Mouse (Mus musculus) heart, postnatal 4 days (tissue): Measurements from ENCODE around the gene Trpm5. TPM values are rescaled to one million over a fixed set of nuclear protein-coding genes. Genes with fewer than 3 reads are reported as not detected.

Experiments used
- DNase-seq: peaks from one replicate; pipeline ENCODE4 v3.0.0; 2021
- total RNA-seq, 2 experiments: library from RNA; stranded (reverse); gene quantifications; 2 replicates each; pipeline ENCODE4 v1.2.3; 2021

Gene Trpm5
- total RNA-seq, 2 experiments from 2014 or later, result 0.74 to 0.93 TPM

DNA sequence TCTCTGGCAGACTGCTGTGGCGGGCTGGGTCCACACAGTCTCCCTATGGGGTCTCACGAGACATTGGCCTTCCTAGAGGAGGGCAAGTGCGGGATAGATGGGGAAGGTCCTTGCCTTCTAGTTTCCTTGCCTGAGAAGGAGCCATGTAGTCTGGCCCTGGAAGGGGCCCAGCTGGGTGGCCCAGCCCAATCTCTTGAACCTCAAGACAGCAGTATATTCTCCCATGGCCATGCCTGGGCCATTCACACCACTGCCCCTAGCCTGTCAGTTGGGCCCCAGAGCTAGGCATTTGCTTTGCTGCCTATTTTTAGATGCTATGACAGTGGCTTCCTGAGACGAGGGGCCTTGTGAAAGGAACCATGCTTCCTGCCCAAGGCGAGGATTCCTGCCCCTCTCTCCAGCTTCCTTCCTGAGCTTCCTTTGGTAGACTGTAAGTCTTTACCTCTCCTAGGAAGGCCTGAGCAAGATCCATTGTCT lies 36.2 kb downstream of the Trpm5 start:
- DNase-seq, result peak; percentile 64

DNA sequence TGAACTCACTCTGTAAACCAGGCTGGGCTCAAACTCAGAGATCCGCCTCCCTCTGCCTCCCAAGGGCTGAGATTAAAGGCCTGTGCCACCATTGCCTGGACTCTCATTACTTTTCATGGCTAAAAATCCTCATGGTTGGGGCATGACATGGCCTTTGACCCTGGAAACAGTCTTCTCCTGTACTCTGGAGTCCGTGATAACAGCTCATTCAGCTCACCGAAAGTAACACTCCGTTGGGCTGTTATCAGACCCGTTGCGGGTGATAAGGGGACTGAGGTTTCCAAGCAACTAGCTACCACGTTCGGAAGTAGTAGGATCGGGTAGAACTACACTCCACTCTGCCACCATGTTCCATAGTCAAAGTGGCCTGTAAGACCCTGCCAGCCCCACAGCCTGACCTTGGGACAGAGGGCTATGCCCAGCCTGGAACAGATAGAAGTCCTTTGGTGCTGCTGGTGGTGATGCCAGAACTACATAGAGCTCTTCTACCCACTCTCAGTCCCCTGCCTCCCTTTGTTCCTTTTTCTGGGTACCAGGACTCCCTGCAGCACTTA lies 36.7 kb downstream of the Trpm5 start:
- no peak for DNase-seq

DNA sequence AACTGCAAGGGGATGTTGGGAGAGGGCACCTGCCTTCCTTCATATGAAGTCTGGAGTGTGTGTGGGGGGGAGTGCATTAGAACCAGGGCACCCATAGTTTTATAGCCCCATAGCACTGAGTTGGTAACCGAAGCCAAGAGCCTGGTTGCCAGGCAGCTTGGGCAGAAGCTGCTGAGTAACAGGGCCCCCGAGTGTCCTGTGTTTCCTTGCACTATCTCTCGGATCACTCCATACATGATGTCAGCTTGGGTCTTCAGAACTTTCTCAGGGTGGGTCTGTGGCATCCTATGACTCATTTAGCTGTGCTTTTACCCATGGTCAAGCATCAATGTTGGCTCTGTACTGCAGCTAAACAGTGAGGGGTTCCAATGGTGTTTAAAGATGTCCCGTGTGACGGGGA lies 37.4 kb downstream of the Trpm5 start:
- no peak for DNase-seq

DNA sequence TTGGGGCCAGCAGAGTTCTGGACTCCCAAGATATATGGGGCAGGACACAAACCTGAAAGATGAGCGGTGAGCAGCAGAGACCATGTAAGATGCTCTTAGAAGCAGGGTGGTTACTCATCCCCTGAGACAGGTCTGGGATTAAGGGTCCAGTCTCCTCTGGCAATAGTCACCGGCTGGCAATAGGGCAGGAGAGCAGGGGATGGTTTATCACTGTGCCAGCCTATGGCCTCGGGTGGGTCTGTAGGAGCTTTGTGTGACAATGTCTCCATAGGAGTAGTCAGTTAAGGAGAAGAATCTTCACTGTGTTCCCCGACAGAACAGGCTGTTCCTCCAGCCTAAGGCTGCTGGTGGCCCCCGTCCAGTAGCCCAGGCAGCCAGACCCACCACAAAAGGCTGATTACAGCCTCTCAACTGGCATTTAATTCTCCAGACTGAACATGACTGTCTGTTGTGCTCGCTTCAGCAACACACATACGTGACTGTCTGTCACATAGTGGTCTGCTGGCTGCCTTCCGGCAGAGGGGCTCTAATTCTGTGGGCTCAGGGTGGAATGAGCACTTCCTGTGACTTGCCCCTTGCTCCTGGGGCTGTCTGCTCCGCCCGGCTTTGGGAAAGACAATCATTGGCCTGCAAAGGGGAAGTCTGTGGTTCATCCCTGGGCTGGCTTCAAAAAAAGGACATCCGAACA lies 38.8 kb downstream of the Trpm5 start:
- no peak for DNase-seq

DNA sequence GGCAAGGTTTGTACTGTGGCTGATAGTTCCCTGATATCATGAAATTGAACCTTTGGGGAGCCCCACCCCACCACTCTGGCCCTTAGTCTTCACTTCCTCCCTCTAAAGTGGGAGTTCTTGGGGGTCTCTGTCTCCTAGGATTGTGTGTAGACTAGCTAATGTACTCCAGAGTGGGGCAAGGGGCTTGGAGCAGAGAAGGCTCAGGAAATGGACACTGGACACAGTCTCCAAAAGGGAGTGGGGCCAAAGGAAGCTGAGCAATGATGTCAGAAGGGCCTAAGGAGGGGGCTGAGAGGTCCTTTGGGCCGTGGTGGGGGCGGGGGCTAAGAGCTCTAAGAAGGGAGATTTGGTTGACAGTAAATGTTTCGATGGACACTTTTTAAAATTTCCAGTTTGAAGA lies 39.4 kb downstream of the Trpm5 start:
- DNase-seq, result peak; percentile 42

DNA sequence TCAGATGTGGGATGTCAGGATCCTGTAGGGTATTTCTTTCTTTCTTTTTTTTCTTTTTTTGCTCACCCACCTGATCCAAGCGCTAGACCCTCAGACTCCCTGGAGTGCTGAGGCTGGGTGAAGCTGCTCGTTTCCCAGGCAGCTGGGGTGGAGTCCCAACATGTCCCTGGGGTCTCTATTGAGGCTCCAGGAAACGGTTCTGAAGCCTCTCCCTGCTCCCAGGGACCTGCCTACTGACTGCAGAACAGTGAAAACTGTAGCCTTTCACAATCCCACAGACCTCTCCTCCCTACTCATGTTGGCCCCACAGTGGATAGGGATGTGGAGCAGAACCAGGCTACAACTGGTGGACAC lies 39.9 kb downstream of the Trpm5 start:
- DNase-seq, result peak; percentile 32

DNA sequence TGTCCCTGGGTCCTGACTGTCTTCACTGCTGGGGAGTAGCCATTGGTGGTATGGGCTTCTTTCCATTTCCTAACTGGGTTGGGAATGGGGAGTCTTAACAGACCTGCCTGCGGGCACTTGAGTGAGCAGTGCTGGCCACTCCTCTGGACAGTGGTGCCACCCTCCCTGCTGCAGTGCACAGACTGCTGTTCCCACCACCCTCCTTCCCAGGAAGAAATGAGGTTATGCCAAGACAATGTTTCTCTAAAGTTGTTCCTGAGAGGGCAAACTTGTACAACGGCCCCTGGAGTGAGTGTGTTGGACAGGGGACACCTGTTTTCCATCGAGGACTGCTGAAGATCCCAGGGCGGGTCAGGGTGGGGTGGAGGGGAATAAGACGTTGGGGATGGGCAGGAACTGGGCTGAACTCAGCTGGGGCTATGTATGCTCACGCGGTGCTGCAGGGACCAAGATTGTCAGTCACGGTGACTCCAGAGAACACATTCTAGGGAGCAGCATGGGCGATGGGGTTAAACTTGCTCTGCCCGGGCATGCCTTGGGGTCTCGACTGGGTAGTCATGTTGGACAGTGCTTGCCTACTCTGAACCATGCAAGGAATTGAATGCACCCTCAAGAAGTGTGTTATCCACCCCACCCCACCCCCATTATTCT lies 40.4 kb downstream of the Trpm5 start:
- DNase-seq, result no peak

DNA sequence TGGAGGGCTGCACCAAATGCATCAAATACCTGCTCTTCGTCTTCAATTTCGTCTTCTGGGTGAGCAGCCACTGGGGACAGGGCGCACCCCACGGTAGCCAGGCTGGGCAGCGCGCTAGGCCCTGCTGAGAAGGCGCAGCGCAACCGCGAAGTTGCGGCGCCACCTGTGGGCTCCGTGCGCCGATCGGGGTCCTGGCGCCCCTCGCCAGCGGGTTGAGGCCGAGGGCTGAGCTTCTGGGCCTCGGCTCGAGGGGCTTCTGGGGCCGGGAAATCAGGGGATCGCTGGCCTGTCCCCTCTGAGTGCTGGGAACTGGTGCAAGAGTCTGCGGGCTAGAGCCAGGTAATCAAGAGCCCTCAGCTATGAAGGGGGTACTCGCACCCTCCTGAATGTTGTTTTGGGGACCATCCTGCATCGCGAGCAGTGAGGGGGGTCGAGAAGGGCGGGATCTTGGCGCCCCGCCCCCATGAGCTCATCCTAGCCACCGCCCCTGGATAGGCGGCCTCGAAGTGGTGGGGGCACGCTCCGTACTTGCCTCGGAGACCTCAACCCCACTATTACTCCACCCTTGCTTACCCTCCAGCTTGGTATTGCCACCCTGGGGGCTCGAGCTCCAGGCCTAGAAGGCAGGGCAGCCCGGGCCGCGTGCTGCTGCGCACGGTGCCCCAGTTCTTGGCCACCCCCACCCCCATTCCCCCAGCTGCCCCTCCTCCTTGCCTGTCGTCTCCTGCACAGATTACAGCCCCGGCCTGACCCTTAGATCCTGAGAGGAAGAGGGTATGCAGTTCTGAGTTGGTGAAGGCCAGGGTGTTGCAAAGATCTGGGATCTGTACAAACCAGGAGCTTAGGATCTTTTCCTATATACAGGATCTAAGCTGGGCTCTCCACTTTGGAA lies 41.2 kb downstream of the Trpm5 start:
- peak; percentile 83 for DNase-seq

DNA sequence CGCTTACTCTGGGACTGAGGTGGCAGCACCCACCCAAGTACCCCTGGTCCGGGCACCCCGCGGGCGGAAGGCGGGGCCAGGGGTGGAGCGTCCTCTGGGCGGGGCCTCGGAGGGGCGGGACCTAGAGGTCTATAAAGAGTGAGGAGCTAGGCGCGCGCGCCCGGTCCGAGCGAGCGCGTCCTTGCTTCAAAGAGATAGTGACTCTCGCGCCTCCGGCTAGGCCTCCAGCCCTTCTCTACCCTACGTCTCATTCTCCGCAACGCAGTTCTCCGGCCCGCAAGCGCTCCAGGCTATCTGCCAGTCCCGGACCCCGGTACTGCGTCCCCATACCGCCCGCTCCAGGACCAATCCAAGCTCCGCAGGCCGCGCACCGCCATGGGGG lies 41.8 kb downstream of the Trpm5 start, which contains the start of gene Cd81:
TSS of gene Cd81 (plus strand) at position 114 of the 382 bp plus-strand sequence.
- peak; percentile 95 for DNase-seq

DNA sequence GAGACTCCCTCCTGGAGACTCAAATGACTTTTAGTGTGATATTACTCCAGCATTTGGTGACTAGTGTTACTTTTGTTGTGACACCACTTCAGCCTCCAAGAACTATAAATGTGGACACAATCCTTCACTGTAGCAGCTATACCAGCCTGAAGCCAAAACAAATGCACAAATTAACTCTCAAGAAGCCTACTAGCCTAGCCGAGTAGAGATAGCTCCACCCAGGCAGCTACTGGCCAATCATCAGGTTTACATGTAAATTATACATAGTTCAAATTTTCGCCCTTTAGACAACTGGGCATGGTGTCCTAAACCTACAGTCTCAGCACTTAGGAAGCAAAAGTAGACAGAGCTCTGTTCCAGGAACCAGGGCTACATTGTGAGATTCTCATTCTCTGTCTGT lies 43.1 kb downstream of the Trpm5 start:
- DNase-seq, result no peak

DNA sequence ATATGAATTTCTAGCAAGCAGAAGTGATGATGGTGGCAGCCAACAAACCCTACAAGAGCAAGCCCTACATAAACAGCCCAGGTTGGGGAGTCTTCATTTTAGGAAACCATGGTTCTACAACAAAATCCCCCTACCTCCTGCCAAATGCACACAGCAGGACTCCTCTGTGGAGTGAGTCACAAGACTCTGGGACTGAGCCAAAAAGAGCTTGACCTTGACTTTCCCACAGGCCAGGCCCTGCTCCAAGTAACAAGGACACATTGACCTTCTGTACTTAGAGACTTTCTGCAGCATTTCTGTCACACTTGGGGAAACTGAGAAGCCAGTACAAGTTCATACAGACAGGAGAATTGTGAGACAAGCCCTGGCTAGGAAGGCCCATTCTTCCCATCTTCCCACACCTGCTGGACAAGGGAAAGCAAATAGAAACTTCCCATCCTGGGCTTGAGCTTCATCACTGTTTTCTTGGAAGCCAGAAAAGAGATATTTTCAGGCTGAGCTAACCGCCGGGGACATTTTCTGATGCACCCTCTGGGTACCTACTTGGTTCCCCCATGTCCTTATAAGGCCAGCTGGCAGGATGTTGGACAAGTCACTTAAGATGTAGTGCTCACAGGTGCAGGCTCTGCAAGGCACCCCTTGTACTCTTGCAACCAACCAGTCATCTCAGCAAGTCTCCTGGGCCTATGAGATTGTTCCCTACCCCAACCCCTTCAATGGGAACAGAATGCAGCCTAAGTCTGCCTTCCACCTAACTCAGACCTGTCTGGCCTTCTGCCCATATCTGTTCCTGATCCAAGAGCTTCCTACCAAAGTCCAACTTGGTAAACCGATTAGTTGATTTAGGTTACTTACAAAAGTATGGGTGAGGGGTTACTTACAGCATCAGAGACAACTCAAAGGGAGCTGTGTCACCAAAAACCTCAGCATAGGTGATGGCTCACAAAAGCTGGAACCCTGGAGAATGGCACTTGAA lies 44.3 kb downstream of the Trpm5 start:
- DNase-seq, result peak; percentile 75

DNA sequence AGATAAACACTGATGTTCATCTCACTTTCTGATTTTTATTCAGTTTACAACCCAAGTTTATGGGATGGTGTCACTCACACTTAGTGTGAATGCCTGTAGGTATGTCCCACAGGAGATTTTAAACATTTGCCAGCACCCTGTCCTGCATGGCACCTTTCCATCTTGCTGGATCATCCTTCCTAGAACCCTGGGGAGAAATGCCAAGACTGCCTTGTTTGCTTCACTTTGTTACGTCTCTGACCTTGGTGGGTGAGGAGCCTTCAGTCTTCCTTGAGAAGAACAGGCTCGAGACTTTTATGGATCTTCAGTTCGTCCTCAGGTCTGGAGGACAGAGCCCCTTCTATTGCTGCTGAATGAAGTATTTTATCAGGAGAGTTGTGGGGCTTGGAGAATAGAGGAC lies 45.1 kb downstream of the Trpm5 start:
- no peak for DNase-seq

DNA sequence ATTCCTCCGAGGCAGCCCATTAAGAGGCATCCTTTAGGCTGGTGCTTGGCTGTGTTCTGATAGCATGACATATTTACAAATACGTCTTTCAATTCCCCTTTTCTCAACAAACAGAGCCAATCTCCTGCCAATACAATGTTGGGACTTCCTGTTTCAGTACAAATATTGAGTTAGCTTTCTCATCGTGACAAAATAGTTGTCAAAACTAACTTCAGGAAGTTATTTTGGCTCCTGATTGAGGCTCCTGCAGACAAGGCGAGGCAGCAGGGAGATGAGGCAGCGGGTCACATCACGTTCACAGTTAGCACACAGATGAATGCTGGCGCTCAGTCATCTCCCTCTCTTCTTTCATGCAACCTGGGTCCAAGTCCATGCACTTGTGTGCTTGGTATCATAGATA lies 48.1 kb downstream of the Trpm5 start:
- no peak for DNase-seq

DNA sequence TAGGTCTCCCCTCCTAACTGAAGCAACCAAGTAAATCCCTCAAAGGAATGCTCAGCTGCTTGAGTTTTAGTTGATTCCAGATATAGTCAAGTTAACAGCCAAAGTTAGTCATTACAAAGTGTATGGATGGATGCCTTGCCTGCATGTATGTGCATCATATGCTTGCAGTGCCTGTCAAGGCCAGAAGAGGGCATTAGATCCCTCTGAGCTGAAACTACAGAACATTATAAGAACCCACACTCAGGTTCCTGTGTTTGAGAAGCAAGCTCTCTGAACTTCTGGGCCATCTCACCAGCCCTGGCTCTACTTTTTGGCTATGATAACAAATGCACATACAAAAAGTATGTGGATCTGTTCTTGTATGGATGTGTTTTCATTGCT lies 49.6 kb downstream of the Trpm5 start:
- no peak for DNase-seq

DNA sequence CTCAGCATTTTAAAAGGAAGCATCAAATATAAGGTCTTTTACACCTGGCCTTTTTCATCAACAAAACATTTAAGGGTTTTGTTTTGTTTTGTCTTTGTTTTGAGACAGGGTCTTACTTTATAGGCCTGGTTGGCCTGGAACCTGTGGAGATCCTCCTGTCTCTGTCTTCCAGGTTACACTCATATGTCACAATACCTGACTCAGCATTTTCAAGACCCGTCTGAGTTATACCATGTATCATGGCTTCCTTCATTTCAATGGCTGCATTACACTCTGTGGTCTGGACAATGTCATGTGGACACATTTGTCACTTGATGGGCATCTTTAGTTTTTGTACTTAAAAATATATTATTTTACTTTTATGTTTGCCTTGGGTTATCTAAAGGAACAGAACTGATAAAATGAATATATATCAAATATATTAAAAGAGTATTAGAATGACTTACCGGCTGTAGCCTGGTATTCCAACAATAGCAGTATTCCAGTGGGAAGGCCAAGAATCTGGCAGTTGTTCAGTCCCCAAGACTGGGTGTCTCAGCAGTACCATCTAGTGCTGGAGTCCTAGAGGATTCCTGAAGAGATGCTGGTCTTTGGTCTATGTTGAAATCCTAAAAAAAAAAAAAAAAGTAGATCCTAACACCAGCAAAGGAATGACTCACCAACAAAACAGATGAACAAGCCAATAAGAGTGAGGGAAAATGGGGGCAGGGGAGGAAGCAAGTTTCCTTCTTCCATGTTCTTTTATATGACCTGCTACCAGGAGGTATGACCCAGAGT lies 50.2 kb downstream of the Trpm5 start:
- no peak for DNase-seq

DNA sequence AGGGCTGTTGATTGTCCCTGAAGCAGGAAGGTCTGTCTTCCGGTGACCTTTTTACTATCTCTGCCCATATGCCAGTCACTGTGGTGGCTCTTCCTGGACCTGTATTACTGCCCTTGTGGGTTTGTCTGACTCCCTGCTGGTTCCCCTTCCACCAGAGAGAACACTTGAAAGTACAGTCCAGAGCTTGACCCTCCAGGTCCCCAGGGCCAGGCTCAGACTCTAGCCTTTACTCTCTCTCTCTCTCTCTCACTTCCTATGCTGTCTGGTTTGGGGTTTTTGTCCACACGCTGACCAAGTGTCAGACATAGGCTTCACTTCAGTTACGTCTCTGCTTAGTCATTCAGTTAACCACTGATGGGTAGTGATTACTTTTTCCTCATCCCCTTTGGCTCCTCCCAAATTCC lies 51.5 kb downstream of the Trpm5 start:
- no peak for DNase-seq

DNA sequence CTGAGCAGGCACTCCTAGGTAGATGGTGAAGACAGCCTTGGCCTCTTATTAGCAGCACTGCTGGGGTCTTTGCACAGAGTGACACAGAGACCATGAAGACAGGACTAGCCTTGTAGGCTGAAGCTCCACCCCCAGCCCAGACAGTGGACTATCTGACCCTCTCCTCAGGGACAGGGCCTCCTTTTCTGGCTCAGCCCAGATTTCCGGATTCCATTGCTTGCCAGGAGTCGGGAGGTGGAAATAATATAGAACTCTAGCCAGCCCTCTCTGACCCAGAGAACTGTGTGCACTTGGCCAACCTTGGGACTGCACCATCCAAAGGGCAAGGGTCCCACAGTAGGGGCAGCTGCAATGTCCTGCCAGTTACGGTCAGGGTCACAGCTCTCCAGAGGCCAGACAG lies 52.4 kb downstream of the Trpm5 start:
- DNase-seq, result peak; percentile 78

DNA sequence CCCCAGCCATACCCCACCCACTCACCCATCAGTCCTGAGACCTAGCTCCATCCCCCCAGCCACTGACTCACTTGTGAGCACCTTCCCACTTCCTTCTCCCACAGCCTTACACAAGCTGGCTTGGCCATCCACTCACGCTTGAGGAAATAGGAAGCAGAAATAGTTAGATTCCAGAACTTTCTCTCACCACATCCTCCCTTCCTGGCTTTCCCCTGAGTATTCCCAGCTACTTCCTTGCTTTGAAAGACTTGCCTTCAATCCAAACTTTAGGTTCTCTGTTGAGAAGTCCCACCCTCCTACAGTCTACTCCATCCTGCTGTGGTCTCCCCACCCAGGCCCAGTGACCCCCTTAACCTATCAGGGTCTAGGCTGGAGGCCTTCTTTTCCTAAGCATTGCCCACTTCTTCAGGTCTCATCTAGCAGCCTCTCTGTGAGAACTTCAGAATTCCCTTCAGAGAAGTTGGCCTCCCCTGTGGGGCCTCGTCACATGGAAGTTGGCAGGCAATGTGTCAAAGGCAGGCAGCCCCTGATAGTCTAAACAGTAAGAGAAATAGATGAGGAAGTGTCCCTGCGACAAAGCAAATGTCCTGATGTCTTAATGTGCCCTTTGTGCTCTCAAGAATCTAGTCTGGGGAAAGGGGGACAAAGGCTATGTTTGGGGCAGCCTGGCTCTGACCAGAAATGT lies 53.2 kb downstream of the Trpm5 start:
- no peak for DNase-seq

DNA sequence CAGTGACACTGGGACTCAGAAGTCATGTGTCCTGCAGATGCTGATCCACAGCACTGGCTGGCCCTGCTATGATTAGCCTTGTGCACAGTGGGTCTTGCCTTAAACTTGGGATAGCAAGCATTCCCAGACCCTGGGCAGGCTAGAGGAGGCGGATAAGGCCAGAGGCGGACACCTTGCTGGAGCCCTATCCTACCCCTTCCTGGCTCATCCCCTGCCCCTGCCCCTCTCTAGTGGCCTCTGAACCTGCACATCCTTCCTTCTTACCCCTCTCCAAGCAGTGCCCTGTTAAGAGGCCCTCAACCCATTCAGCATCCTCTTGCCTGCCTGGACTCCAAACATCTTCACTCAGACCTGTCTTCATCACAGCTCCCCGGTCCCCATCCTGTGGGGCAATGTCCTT lies 53.9 kb downstream of the Trpm5 start:
- no peak for DNase-seq

DNA sequence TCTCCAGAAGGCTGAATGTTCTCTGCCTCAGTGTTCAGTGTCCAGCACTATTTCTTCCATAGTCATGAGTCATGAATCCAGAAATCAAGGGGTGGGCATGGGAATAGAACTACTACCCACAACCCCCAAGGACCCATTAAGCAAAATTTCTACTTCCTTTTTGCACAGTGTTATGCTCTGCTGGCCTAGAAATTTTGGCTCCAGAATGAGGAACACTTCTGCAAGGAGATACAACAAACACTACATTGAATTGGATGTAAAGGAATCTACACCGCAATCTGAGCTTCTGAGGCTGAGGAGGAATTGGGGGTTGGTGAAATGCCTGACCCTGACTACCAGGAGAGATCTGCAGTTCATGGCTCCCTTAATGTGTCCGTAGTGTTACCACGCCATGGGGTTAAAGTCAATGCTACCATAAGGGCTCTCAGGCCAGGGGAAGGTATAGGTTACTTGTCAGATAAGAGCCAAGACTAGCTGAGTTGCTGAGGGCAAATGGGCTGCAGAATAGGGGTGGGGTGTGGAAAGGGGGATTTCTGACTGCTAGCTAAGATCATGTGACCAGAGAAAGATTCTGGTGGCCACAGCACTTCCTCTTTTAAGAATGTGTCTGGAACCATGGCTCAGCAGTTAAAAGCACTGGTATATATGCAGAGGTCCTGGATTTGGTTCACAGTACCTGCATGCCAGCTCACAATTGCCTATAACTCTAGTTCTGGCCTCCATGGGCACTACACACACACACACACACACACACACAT lies 56.1 kb downstream of the Trpm5 start:
- DNase-seq, result no peak
